Mouse (Mus musculus): ENCODE results near the gene Prss42.

GRCm38 (mm10) chr9:110753773-110754172 is 44.2 kb upstream of the Prss42 start:
- TF ChIP-seq POLR2A (IDR thresholded peaks at IDR 0.05; ENCODE audit: extremely low read depth, insufficient read depth, low read length), result no peak
- no peak for TF ChIP-seq CTCF (IDR thresholded peaks at IDR 0.05; ENCODE audit: extremely low read depth, insufficient read depth, low read length)

All from cortical plate, adult 2 months (tissue).